Mouse (Mus musculus): ENCODE data around the gene Cphx3. TPM values are rescaled to one million over a fixed set of nuclear protein-coding genes. Genes with fewer than 3 reads are reported as not detected.
"Not testable (repeated sequence)": the region's sequence is repeated elsewhere in the genome, so short reads cannot be mapped to it uniquely, and the experiment has no call there.

Cphx3 gene
- polyA plus RNA-seq, 1 experiment from 2014 or later: not detected

GRCm38 (mm10) chr14:26066574-26067324, 15.3 kb upstream of the Cphx3 start:
- not testable (repeated sequence) for H3K9me3 ChIP-seq (replicated peaks; ENCODE audit: control insufficient read depth, low read length); H3K4me2 ChIP-seq (ENCODE audit: low read length); H3K4me3 ChIP-seq (ENCODE audit: low read depth, low read length); H3K9ac ChIP-seq (ENCODE audit: low read length); H3K36me3 ChIP-seq (ENCODE audit: control insufficient read depth, insufficient read depth, low read length); DNase-seq (ENCODE audit: low spot score); H3K27ac ChIP-seq (ENCODE audit: low read depth, low read length); H3K4me1 ChIP-seq (ENCODE audit: control insufficient read depth, insufficient read depth, low read length); H3K27me3 ChIP-seq (replicated peaks; ENCODE audit: control insufficient read depth, insufficient read depth, low read length)
- peak; percentile 93 for ATAC-seq
- WGBS: no CpG with 5 or more reads among the region's 44 CpGs

- not testable (repeated sequence) for H3K4me2 ChIP-seq (ENCODE audit: low read length); H3K36me3 ChIP-seq (ENCODE audit: control insufficient read depth, insufficient read depth, low read length); H3K27ac ChIP-seq (ENCODE audit: low read depth, low read length); H3K4me3 ChIP-seq (ENCODE audit: low read depth, low read length); H3K4me1 ChIP-seq (ENCODE audit: control insufficient read depth, insufficient read depth, low read length); H3K27me3 ChIP-seq (replicated peaks; ENCODE audit: control insufficient read depth, insufficient read depth, low read length); DNase-seq (ENCODE audit: low spot score); H3K9me3 ChIP-seq (replicated peaks; ENCODE audit: control insufficient read depth, low read length); H3K9ac ChIP-seq (ENCODE audit: low read length)
- ATAC-seq: peak; percentile 92
- no CpG with 5 or more reads among the region's 10 CpGs for WGBS
These were observed 14.8 kb upstream of the Cphx3 start, which contains the start of gene Tmem254c for GRCm38 (mm10) chr14:26067325-26067633. Gene Tmem254c (minus strand): TSS chr14:26067355.

GRCm38 (mm10) chr14:26076620-26077390, 5.3 kb upstream of the Cphx3 start:
- whole genome bisulfite sequencing: no CpG with 5 or more reads among the region's 5 CpGs
- not testable (repeated sequence) for H3K9ac ChIP-seq (ENCODE audit: low read length); H3K27me3 ChIP-seq (replicated peaks; ENCODE audit: control insufficient read depth, insufficient read depth, low read length); H3K36me3 ChIP-seq (ENCODE audit: control insufficient read depth, insufficient read depth, low read length); H3K4me3 ChIP-seq (ENCODE audit: low read depth, low read length); H3K9me3 ChIP-seq (replicated peaks; ENCODE audit: control insufficient read depth, low read length); H3K4me1 ChIP-seq (ENCODE audit: control insufficient read depth, insufficient read depth, low read length); ATAC-seq; H3K27ac ChIP-seq (ENCODE audit: low read depth, low read length); DNase-seq (ENCODE audit: low spot score); H3K4me2 ChIP-seq (ENCODE audit: low read length)

- not testable (repeated sequence) for DNase-seq (ENCODE audit: low spot score); H3K4me1 ChIP-seq (ENCODE audit: control insufficient read depth, insufficient read depth, low read length); H3K27ac ChIP-seq (ENCODE audit: low read depth, low read length); H3K9ac ChIP-seq (ENCODE audit: low read length); H3K9me3 ChIP-seq (replicated peaks; ENCODE audit: control insufficient read depth, low read length); H3K4me2 ChIP-seq (ENCODE audit: low read length); H3K27me3 ChIP-seq (replicated peaks; ENCODE audit: control insufficient read depth, insufficient read depth, low read length); H3K4me3 ChIP-seq (ENCODE audit: low read depth, low read length); H3K36me3 ChIP-seq (ENCODE audit: control insufficient read depth, insufficient read depth, low read length); ATAC-seq
- WGBS: no CpG with 5 or more reads among the region's 6 CpGs
These were observed 881 bp upstream of the Cphx3 start, which contains the start of gene Cphx2 for GRCm38 (mm10) chr14:26081216-26081615. Gene Cphx2 (plus strand): TSS chr14:26081516.

- not testable (repeated sequence) for DNase-seq (ENCODE audit: low spot score); ATAC-seq; H3K4me3 ChIP-seq (ENCODE audit: low read depth, low read length); H3K4me1 ChIP-seq (ENCODE audit: control insufficient read depth, insufficient read depth, low read length); H3K36me3 ChIP-seq (ENCODE audit: control insufficient read depth, insufficient read depth, low read length); H3K27me3 ChIP-seq (replicated peaks; ENCODE audit: control insufficient read depth, insufficient read depth, low read length); H3K4me2 ChIP-seq (ENCODE audit: low read length); H3K9me3 ChIP-seq (replicated peaks; ENCODE audit: control insufficient read depth, low read length); H3K9ac ChIP-seq (ENCODE audit: low read length); H3K27ac ChIP-seq (ENCODE audit: low read depth, low read length)
- WGBS: no CpG with 5 or more reads among the region's 3 CpGs
These were observed 15.5 kb downstream of the Cphx3 start for GRCm38 (mm10) chr14:26097622-26098021.

GRCm38 (mm10) chr14:26118150-26118549, 36.1 kb downstream of the Cphx3 start, which contains the start of gene Duxbl2:
Gene Duxbl2 (plus strand): TSS chr14:26118349.
- not testable (repeated sequence) for H3K4me1 ChIP-seq (ENCODE audit: control insufficient read depth, insufficient read depth, low read length); H3K9ac ChIP-seq (ENCODE audit: low read length); H3K4me3 ChIP-seq (ENCODE audit: low read depth, low read length); ATAC-seq; DNase-seq (ENCODE audit: low spot score); H3K36me3 ChIP-seq (ENCODE audit: control insufficient read depth, insufficient read depth, low read length); H3K9me3 ChIP-seq (replicated peaks; ENCODE audit: control insufficient read depth, low read length); H3K4me2 ChIP-seq (ENCODE audit: low read length); H3K27me3 ChIP-seq (replicated peaks; ENCODE audit: control insufficient read depth, insufficient read depth, low read length); H3K27ac ChIP-seq (ENCODE audit: low read depth, low read length)
- no CpG with 5 or more reads among the region's 7 CpGs for WGBS

GRCm38 (mm10) chr14:26118550-26119000, 36.5 kb downstream of the Cphx3 start:
- not testable (repeated sequence) for H3K27me3 ChIP-seq (replicated peaks; ENCODE audit: control insufficient read depth, insufficient read depth, low read length); H3K9me3 ChIP-seq (replicated peaks; ENCODE audit: control insufficient read depth, low read length); H3K4me3 ChIP-seq (ENCODE audit: low read depth, low read length); H3K9ac ChIP-seq (ENCODE audit: low read length); H3K4me2 ChIP-seq (ENCODE audit: low read length); H3K4me1 ChIP-seq (ENCODE audit: control insufficient read depth, insufficient read depth, low read length); DNase-seq (ENCODE audit: low spot score); H3K27ac ChIP-seq (ENCODE audit: low read depth, low read length); H3K36me3 ChIP-seq (ENCODE audit: control insufficient read depth, insufficient read depth, low read length)
- ATAC-seq: peak; percentile 92
- WGBS: no CpG with 5 or more reads among the region's 18 CpGs

GRCm38 (mm10) chr14:26119095-26119494, 37.0 kb downstream of the Cphx3 start:
- H3K9me3 ChIP-seq (replicated peaks; ENCODE audit: control insufficient read depth, low read length); H3K4me1 ChIP-seq (ENCODE audit: control insufficient read depth, insufficient read depth, low read length); H3K27ac ChIP-seq (ENCODE audit: low read depth, low read length); H3K4me3 ChIP-seq (ENCODE audit: low read depth, low read length); H3K4me2 ChIP-seq (ENCODE audit: low read length); H3K9ac ChIP-seq (ENCODE audit: low read length); H3K36me3 ChIP-seq (ENCODE audit: control insufficient read depth, insufficient read depth, low read length); DNase-seq (ENCODE audit: low spot score); H3K27me3 ChIP-seq (replicated peaks; ENCODE audit: control insufficient read depth, insufficient read depth, low read length): not testable (repeated sequence)
- no CpG with 5 or more reads among the region's 7 CpGs for WGBS
- peak; percentile 51 for ATAC-seq

GRCm38 (mm10) chr14:26147095-26147494, 65.0 kb downstream of the Cphx3 start:
- H3K4me1 ChIP-seq (ENCODE audit: control insufficient read depth, insufficient read depth, low read length); DNase-seq (ENCODE audit: low spot score); H3K27me3 ChIP-seq (replicated peaks; ENCODE audit: control insufficient read depth, insufficient read depth, low read length); H3K9ac ChIP-seq (ENCODE audit: low read length); ATAC-seq; H3K9me3 ChIP-seq (replicated peaks; ENCODE audit: control insufficient read depth, low read length); H3K27ac ChIP-seq (ENCODE audit: low read depth, low read length); H3K4me3 ChIP-seq (ENCODE audit: low read depth, low read length); H3K4me2 ChIP-seq (ENCODE audit: low read length); H3K36me3 ChIP-seq (ENCODE audit: control insufficient read depth, insufficient read depth, low read length): not testable (repeated sequence)
- WGBS: no CpG with 5 or more reads among the region's 2 CpGs
